Mouse (Mus musculus) ovary, postnatal 14 days (tissue): Measurements from ENCODE around the gene Bhlhe40.

ENCODE experiments used
- DNase-seq: peaks from one replicate; pipeline ENCODE4 v3.0.0; 2022; ENCODE audit warnings: low spot score

Gene Bhlhe40

GRCm38 (mm10) chr6:108660206-108660877 lies at the start of gene Bhlhe40:
TSS of gene Bhlhe40 (plus strand) at chr6:108660629.
- peak; percentile 63 for DNase-seq

- DNase-seq, result no peak
Measured at GRCm38 (mm10) chr6:108611663-108612062, 48.8 kb upstream of the Bhlhe40 start.

- DNase-seq, result no peak
Measured at GRCm38 (mm10) chr6:108618025-108618424, 42.4 kb upstream of the Bhlhe40 start.

GRCm38 (mm10) chr6:108623028-108623565 lies 37.3 kb upstream of the Bhlhe40 start:
- DNase-seq, result no peak

DNA sequence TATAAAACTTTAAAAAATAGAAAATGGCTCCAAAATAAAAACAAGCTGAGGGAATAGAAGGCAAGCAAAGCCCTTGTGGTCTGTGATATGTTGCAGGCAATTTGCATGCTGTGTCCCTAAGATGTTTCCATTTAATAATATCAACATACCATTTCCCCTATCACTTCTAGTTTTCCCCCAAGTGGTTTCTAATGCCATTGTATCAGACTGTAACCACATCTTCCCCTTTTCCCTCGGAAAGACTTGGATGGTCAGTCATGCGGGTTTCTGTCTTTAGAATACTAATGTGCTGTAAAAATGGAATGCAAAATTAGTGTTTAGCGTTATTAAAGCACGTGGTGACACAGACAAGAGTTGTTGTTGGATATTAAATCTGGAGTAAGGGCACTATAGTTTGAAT lies 35.5 kb upstream of the Bhlhe40 start:
- DNase-seq, result no peak

DNA sequence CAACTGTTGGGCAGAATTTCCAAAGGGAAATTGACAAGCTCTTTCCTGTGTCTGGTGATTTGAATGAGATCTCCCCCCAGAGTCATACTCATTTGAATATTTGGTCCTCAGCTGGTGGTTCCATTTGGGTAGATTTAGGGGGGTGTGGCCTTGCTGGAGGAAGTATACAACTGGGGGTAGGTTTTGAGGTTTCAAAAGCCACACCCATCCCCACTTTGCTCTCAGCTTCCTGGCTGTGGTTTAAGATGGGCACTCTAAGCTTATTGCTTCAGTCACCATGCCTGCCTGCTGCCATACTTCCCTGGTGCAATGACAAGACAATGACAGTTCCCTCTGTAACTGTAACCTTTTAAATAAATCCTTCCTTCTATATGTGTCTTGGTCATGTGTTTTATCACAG lies 29.7 kb upstream of the Bhlhe40 start:
- DNase-seq, result no peak

- DNase-seq, result no peak
Measured at GRCm38 (mm10) chr6:108638157-108638833, 22.1 kb upstream of the Bhlhe40 start.

DNA sequence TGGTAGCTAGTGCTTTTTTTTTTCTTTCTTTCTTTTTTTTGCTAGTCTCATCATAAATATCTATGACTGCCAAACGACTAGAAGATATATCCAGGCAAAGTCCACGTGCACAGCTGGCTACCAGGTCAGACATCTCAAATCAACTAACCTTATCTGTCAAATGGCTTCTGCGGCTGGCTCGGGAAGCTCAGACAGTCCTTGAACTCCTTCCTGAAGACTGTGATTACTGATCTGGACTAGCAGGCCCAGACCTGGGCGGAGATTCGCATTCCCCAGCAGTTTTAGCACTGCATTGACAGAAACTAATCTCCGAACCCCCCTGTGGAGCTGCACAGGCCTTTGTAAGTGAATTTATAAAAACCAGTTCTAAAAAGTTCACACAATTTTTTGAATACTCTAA lies 18.4 kb upstream of the Bhlhe40 start:
- DNase-seq, result no peak

- no peak for DNase-seq
Measured at GRCm38 (mm10) chr6:108643035-108643434, 17.4 kb upstream of the Bhlhe40 start.

DNA sequence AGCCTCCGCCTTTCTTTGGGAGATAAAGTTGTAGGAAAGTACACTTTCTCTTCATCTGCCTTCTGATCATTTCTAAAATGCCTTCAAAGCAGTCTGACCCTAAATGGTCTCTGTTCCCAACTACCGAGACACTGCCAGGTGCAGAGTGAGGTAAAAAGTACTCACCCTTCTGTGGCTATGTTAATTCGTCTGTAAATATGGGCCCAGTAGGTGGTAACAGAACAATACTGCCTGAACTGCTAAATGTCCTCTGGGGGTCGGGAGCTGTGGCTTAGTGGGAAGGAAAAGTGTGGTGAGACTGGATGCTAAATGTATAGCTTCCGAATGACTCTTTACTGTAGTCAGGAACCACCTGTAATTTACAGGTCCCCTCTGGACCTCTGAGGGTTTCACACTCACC lies 16.1 kb upstream of the Bhlhe40 start:
- DNase-seq, result no peak

DNA sequence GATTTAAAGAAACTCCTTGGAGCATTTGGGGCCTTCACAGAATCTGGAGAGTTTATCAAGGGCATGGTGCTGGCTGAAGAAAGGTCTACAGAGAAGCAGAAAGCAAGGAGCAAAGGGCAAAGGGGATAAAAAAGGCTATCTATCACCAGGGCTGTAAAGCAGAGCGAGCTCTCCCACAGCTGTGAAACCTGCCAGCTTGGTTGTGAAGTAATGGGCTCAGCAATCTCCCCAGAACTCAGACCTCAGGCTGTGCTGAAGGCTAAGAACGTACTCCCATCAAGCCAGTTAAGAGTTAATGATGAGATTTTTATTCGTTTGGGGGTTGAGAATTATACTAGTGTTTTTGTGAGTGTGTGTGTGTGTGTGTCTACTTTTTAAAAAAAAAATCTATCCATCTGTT lies 13.3 kb upstream of the Bhlhe40 start:
- no peak for DNase-seq

DNA sequence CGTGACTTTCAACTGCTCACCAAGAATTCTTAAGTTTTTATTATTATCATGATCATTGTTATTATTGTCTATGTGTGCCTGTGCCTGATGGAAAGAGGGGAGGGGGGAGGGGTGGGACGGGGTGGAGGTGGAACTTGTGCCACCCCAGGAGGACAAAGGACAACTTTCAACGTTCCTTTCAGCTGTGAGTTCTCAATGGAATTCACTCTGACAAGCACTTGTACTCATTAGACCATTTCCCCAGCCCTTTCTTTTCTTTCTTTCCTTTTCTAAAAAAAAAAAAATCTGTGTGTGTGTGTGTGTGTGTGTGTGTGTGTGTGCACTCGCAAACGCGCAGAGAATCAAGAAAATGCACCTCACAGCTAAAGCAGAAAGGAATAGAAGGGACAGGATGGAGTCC lies 12.4 kb upstream of the Bhlhe40 start:
- DNase-seq, result no peak

DNA sequence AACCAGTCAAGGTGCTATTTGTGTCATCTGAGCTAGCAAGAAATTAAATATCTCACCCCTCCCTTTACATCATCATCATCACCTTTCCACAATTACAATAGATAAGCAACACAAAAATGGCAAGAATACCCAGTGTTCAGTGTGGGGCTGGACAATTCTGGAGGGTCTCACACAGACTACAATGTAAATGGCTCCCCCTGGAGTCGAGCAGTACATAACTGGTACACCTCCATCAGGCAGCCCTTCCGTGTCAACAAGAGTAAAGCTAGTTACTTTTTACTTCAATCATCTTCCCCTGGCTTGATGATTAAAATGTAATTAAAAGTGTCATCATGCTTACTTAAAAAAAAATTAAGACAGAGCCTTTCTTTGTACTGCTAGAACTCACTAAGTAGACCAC lies 4.6 kb upstream of the Bhlhe40 start:
- DNase-seq, result no peak

DNA sequence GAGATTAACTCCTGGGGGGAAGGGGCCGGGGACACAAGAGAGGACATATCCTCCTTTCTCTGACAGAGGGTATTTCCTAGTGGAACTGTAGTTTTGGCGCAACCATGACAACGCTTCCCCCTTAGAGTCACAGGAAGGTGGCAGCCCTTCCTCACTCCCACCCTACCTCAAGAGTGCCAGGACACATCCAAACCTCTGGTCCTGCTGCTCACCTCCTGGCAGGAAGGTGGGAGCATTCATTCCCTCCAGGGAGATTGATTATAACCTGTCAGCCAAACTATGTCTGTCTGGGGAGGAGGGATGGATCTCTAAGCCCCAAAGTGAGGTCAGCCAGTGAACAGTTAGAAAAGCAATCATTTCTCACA lies 2.4 kb upstream of the Bhlhe40 start:
- no peak for DNase-seq

DNA sequence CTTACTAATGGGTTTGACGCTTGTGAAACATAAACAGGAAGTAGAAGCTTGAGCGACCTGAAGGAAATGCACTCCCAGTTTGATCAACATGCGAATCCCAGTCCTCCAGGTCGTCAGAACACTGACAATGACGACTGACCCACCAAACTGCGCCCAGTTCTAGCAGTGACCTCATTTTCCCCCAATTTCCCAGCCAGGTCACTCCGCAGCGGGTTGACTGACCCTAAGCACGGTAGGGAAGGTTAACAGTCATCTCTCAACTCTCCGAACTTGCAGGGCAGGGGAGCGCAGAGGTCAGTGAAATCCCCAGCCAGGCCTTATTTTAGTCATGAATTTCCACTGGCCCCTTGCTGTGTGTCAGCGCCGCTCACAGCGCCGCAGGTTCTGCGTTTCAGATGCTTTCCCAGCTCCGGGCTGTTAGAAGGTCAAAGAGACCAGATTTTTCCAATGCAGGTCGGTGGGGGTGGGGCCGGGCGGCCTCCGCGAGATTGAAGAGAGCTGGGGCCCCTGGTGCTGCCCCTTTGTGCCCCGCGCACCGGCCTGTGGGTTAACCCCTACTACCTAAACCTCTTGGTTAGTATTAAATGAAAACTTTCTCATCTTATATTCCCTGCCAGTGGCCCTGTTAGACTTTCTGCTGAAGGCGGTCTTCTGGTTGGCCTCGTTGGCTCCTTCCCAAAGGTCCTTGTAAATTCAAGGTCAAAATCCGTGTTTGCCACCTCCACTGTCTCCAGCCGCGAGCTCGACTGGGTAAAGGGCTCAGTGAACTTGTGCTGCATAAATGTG lies 1.8 kb upstream of the Bhlhe40 start:
- peak; percentile 47 for DNase-seq

DNA sequence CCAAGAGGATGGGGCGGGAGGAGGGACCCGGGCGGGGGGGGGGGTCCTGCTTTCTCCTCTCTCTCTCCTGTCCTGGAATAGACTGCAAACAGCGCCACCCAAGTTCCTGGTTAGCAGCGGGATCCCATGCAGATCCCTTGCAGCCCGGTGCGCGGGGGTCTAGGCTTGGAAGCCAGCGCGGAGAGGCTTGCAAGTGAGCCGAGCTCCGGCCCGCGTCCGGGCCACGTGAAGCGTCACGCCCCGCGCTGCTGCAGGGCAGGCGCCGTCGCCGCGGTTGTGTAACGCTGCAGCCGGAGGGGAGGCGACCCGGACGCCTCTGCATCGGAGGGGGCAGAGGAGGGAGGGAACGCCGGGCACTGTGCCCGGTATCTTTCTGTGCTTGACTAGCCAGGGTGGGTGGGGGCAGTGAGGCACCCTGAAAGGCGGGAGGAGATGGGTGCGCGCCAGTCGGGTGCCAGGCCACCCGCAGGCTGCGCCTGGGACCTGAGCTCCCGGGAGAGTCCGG lies 1.2 kb upstream of the Bhlhe40 start:
- DNase-seq, result peak; percentile 89

DNA sequence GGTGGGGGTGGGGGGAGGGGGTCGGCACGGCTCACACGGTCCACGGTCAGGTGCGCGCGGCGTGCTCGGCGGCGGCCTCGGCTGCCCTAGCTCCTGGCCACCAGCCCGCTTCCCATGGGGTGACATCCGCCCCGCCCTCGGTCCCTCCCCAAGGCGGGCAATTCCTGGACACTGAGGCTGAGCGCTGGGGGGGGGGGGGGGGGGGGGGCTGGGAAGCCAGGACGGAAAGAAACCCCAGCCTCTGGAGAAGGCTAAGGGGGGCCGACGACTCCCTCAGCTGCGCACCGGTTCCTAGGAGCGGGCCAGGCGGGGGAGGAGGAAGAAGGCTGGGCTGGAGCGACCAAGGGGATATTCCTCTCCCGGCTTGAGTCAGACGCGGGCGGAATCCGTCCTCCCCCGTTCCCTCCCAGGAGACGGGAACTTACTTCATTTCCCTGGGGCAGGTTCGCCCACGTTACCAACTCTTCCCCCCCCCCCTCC lies 663 bp upstream of the Bhlhe40 start:
- DNase-seq, result peak; percentile 68

GRCm38 (mm10) chr6:108660878-108661389 lies 505 bp downstream of the Bhlhe40 start:
- no peak for DNase-seq

- DNase-seq, result peak; percentile 91
Measured at GRCm38 (mm10) chr6:108661412-108661811, 983 bp downstream of the Bhlhe40 start.

GRCm38 (mm10) chr6:108661890-108662289 lies 1.5 kb downstream of the Bhlhe40 start:
- DNase-seq, result no peak

- DNase-seq, result no peak
Measured at GRCm38 (mm10) chr6:108662314-108663240, 2.1 kb downstream of the Bhlhe40 start.
